Mouse (Mus musculus) intestine, postnatal 0 days (tissue): ENCODE results near the gene Wwox. TPM values are rescaled to one million over a fixed set of nuclear protein-coding genes. Genes with fewer than 3 reads are reported as not detected.

Experiments
- ATAC-seq: fragments of 200-750 bp; cut with Nextera tagmentation; 2 replicates; pipeline ENCODE4 v1.8.0; 2017; ENCODE audit warnings: mild to moderate bottlenecking, moderate TSS enrichment, moderate library complexity
- H3K27ac ChIP-seq: fragments of 300-500 bp; sonication (generic); 2 replicates; pipeline ENCODE4 v1.5.1; 2014; ENCODE audit warnings: mild to moderate bottlenecking, low read depth, low read length, moderate library complexity
- H3K27me3 ChIP-seq: fragments of 300-500 bp; sonication (generic); replicated peaks from 2 replicates; pipeline ENCODE4 v1.6.1; 2014; ENCODE audit warnings: low read length, mixed read lengths; ENCODE audit not compliant: control insufficient read depth, insufficient read depth
- H3K36me3 ChIP-seq: fragments of 300-500 bp; sonication (generic); 2 replicates; pipeline ENCODE4 v1.6.1; 2014; ENCODE audit warnings: mild to moderate bottlenecking, moderate library complexity; ENCODE audit not compliant: control insufficient read depth, insufficient read depth
- H3K4me1 ChIP-seq: fragments of 300-500 bp; sonication (generic); replicated peaks from 2 replicates; pipeline ENCODE4 v1.6.1; 2014; ENCODE audit warnings: antibody characterized with exemption, low read length, mixed read lengths; ENCODE audit not compliant: control insufficient read depth, insufficient read depth
- H3K4me2 ChIP-seq: fragments of 300-500 bp; sonication (generic); replicated peaks from 2 replicates; pipeline ENCODE4 v1.6.1; 2014; ENCODE audit warnings: low read depth, mild to moderate bottlenecking, moderate library complexity
- H3K4me3 ChIP-seq: fragments of 300-500 bp; sonication (generic); 2 replicates; pipeline ENCODE4 v1.5.1; 2014; ENCODE audit warnings: low read depth, low read length
- H3K9ac ChIP-seq: fragments of 300-500 bp; sonication (generic); 2 replicates; pipeline ENCODE4 v1.6.1; 2014; ENCODE audit warnings: mild to moderate bottlenecking, low read depth, low read length
- H3K9me3 ChIP-seq: fragments of 300-500 bp; sonication (generic); 2 replicates; pipeline ENCODE4 v1.6.1; 2016; ENCODE audit warnings: mixed run types; ENCODE audit not compliant: control insufficient read depth
- CTCF ChIP-seq: sonication (generic); IDR thresholded peaks from 2 replicates; pipeline ENCODE4 v1.5.1; 2016; ENCODE audit warnings: low read depth, mild to moderate bottlenecking, control low read depth, antibody characterized with exemption, moderate library complexity
- WGBS: fragments of 180-500 bp; shearing (Covaris S2); extraction: QIAGEN DNeasy Blood & Tissue Kit; methylation state at CpG from one replicate; pipeline ENCODE4 v1.1.7; 2014; 5-methylcytosine and 5-hydroxymethylcytosine counted together
- polyA plus RNA-seq: library from polyadenylated mRNA; unstranded; fragments of >200 nt; fragmentation: Nextera tagmentation; extraction: Ambion mirVana; gene quantifications from 2 replicates; pipeline ENCODE4 v1.2.1, GENCODE M21; 2015

Wwox gene
- polyA plus RNA-seq, 1 experiment from 2014 or later: 7.1 TPM

- H3K27ac ChIP-seq: no peak overlapping the region
- no peaks in the 10 kb centered on the region for H3K36me3 ChIP-seq
- H3K4me3 ChIP-seq: no peak overlapping the region
- H3K4me2 ChIP-seq: no peak overlapping the region
- H3K27me3 ChIP-seq: no peaks in the 10 kb centered on the region
- TF ChIP-seq CTCF: no peak
- no peak for ATAC-seq
- no peaks in the 10 kb centered on the region for H3K4me1 ChIP-seq
- 90% methylated on average over 8 of the region's 8 CpGs for whole genome bisulfite sequencing
- no peaks in the 10 kb centered on the region for H3K9me3 ChIP-seq
- no peak overlapping the region for H3K9ac ChIP-seq
Measured at GRCm38 (mm10) chr8:114870410-114870809, 431.0 kb downstream of the Wwox start.

GRCm38 (mm10) chr8:114872491-114872890, 433.0 kb downstream of the Wwox start:
- H3K4me1 ChIP-seq: 0 out of 2 replicates have a peak, but pooled peaks cover 3% of the 10 kb centered on the region
- H3K9ac ChIP-seq: no peak overlapping the region
- TF ChIP-seq CTCF: no peak
- 63% methylated on average over 3 of the region's 3 CpGs for WGBS
- H3K4me3 ChIP-seq: no peak overlapping the region
- H3K27me3 ChIP-seq: no peaks in the 10 kb centered on the region
- no peak overlapping the region for H3K4me2 ChIP-seq
- H3K36me3 ChIP-seq: no peaks in the 10 kb centered on the region
- no peak for ATAC-seq
- H3K9me3 ChIP-seq: no peaks in the 10 kb centered on the region
- no peak overlapping the region for H3K27ac ChIP-seq

- H3K27me3 ChIP-seq: no peaks in the 10 kb centered on the region
- no peak for ATAC-seq
- H3K9me3 ChIP-seq: no peaks in the 10 kb centered on the region
- no peaks in the 10 kb centered on the region for H3K36me3 ChIP-seq
- H3K9ac ChIP-seq: no peak overlapping the region
- no peak overlapping the region for H3K27ac ChIP-seq
- H3K4me1 ChIP-seq: 0 out of 2 replicates have a peak, but pooled peaks cover 3% of the 10 kb centered on the region
- no peak for TF ChIP-seq CTCF
- WGBS: 90% methylated on average over 5 of the region's 5 CpGs
- no peak overlapping the region for H3K4me3 ChIP-seq
- no peak overlapping the region for H3K4me2 ChIP-seq
Measured at GRCm38 (mm10) chr8:114875161-114875560, 435.7 kb downstream of the Wwox start.

DNA sequence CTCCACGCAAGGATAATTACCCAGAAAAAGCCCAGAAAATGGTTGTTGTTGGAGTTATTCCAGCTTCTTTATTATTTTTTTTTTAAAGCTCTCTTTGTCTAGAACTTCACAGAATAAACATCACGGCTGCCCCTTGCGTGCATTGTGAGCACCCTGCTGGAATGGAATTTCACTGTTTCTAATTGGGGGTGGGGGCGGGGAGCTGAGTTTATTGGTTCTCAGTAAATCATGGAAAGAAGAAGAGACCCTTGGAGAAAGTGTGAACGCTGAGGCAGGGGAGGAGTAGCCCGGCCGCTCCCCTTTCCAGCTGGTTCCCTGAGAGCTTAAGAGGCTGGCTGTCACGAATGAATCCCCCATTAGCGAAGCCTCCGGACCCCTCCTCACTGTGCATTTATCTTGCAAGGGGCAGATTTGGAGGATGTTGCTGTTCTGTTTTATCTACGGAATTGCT, 436.7 kb downstream of the Wwox start:
- ATAC-seq: no peak
- no peak overlapping the region for H3K9ac ChIP-seq
- no peak for TF ChIP-seq CTCF
- no peaks in the 10 kb centered on the region for H3K27me3 ChIP-seq
- H3K4me3 ChIP-seq: no peak overlapping the region
- H3K36me3 ChIP-seq: no peaks in the 10 kb centered on the region
- H3K4me2 ChIP-seq: no peak overlapping the region
- 0 out of 2 replicates have a peak, but pooled peaks cover 3% of the 10 kb centered on the region for H3K4me1 ChIP-seq
- no peak overlapping the region for H3K27ac ChIP-seq
- 50% methylated on average over 11 of the region's 11 CpGs for WGBS
- H3K9me3 ChIP-seq: no peaks in the 10 kb centered on the region

GRCm38 (mm10) chr8:114876696-114877206, 437.3 kb downstream of the Wwox start:
- no peaks in the 10 kb centered on the region for H3K9me3 ChIP-seq
- WGBS: 47% methylated on average over 9 of the region's 9 CpGs
- H3K4me2 ChIP-seq: no peak overlapping the region
- no peak overlapping the region for H3K4me3 ChIP-seq
- H3K27me3 ChIP-seq: no peaks in the 10 kb centered on the region
- no peak for TF ChIP-seq CTCF
- H3K27ac ChIP-seq: no peak overlapping the region
- 0 out of 2 replicates have a peak, but pooled peaks cover 3% of the 10 kb centered on the region for H3K4me1 ChIP-seq
- no peaks in the 10 kb centered on the region for H3K36me3 ChIP-seq
- no peak for ATAC-seq
- H3K9ac ChIP-seq: no peak overlapping the region

DNA sequence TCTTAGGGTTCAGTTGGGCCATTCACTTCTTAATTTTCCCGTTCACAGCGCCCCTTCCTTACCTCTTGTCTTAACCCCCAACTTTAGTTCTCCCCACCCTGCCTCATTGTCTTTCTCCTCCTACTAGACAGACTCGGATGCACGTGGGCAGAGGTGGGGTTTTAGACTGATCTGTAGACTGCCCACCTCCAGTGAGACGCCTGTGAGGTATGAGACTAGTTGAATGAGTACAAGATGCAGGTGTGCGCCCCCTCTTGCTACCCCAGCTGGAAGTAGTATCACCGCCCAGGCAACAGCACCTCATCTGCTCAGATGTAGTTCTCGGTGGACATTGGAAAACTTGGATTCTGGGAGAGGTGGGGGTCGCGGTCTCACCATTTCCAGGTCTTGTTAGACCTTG, 437.8 kb downstream of the Wwox start:
- no peak overlapping the region for H3K27ac ChIP-seq
- no peak overlapping the region for H3K4me2 ChIP-seq
- no peak overlapping the region for H3K4me3 ChIP-seq
- 0 out of 2 replicates have a peak, but pooled peaks cover 3% of the 10 kb centered on the region for H3K4me1 ChIP-seq
- no peaks in the 10 kb centered on the region for H3K36me3 ChIP-seq
- WGBS: 79% methylated on average over 10 of the region's 10 CpGs
- H3K9ac ChIP-seq: no peak overlapping the region
- H3K27me3 ChIP-seq: no peaks in the 10 kb centered on the region
- no peak for ATAC-seq
- no peak for TF ChIP-seq CTCF
- H3K9me3 ChIP-seq: no peaks in the 10 kb centered on the region
